25 mouse cellular contexts compared by ENCODE assay signal in genomic region chr1:191584483-191584882, GRCm38 (mm10). TPM values are rescaled to one million over a fixed set of nuclear protein-coding genes. Genes with fewer than 3 reads are reported as not detected.
DNase-seq lines count a peak whose midpoint lies in the region; TF ChIP-seq lines count a peak whose summit lies in the region.
"Had no signal": no experiment of that assay in that cellular context is flagged by ENCODE, and none has a peak within 500 bp of the region (broad histone marks: within the 10 kb centered on the region; RNA-seq: fewer than 3 reads in every experiment).

No protein-coding gene starts in this region.

- WGBS in heart, adult 2 months: 80% methylated on average over 4 of the region's 4 CpGs
- 76% methylated on average over 4 of the region's 4 CpGs for WGBS in liver, adult 2 months

- TF ChIP-seq POLR2A in heart, adult 2 months (IDR thresholded peaks at IDR 0.05; ENCODE audit: insufficient read depth, low read depth, low read length): no peak
- no peak for TF ChIP-seq POLR2A in liver, adult 2 months (IDR thresholded peaks at IDR 0.05; ENCODE audit: extremely low read depth, insufficient read depth, low read length)
- no peak for TF ChIP-seq POLR2A in ES-Bruce4 (IDR thresholded peaks at IDR 0.05; ENCODE audit: insufficient read depth, low read length)
- TF ChIP-seq POLR2A in embryonic fibroblast, embryonic 13.5 days (IDR thresholded peaks at IDR 0.05; ENCODE audit: low read depth, low read length): no peak

- H3K27me3 ChIP-seq in heart, adult 2 months (ENCODE audit: control insufficient read depth, insufficient read depth, low read length): no peaks in the 10 kb centered on the region
- no peaks in the 10 kb centered on the region for H3K27me3 ChIP-seq in liver, adult 2 months (ENCODE audit: control insufficient read depth, insufficient read depth, low read length)
- H3K27me3 ChIP-seq in ES-Bruce4 (ENCODE audit: control insufficient read depth, insufficient read depth, low read length, poor library complexity, severe bottlenecking): no peaks in the 10 kb centered on the region
- H3K27me3 ChIP-seq: forebrain, embryonic 15.5 days; midbrain, embryonic 13.5 days; neural tube, embryonic 15.5 days had no signal

- H3K27ac ChIP-seq in heart, adult 2 months: no peak overlapping the region
- no peak overlapping the region for H3K27ac ChIP-seq in liver, adult 2 months (replicated peaks; ENCODE audit: insufficient read depth, low read depth, low read length)
- no peak overlapping the region for H3K27ac ChIP-seq in ES-Bruce4 (ENCODE audit: insufficient read depth, low read length)
- no peak overlapping the region for H3K27ac ChIP-seq in embryonic fibroblast, embryonic 13.5 days (ENCODE audit: insufficient read depth, low read length)
- H3K27ac ChIP-seq: embryonic facial prominence, embryonic 10.5 days; forebrain, embryonic 15.5 days; hindbrain, embryonic 14.5 days; limb, embryonic 10.5 days; liver, embryonic 14.5 days; macrophage; midbrain, embryonic 13.5 days; neural tube, embryonic 15.5 days had no signal

- TF ChIP-seq EP300 in heart, adult 2 months (IDR thresholded peaks at IDR 0.05; ENCODE audit: insufficient read depth, low read depth, low read length): no peak
- TF ChIP-seq EP300 in ES-Bruce4 (IDR thresholded peaks at IDR 0.05; ENCODE audit: insufficient read depth, low read depth, low read length): no peak

- H3K9ac ChIP-seq in heart, adult 2 months (ENCODE audit: low read depth, low read length): no peak overlapping the region
- no peak overlapping the region for H3K9ac ChIP-seq in liver, adult 2 months (ENCODE audit: low read depth, low read length)
- H3K9ac ChIP-seq in ES-Bruce4 (ENCODE audit: low read depth, poor library complexity, severe bottlenecking): no peak overlapping the region
- H3K9ac ChIP-seq: forebrain, embryonic 15.5 days; hindbrain, embryonic 14.5 days; liver, embryonic 14.5 days; midbrain, embryonic 13.5 days; neural tube, embryonic 15.5 days had no signal

- H3K4me1 ChIP-seq in heart, adult 2 months (ENCODE audit: control insufficient read depth, insufficient read depth, low read length): no peaks in the 10 kb centered on the region
- peaks cover 16% of the 10 kb centered on the region for H3K4me1 ChIP-seq in liver, adult 2 months (ENCODE audit: control insufficient read depth, insufficient read depth, low read length)
- no peaks in the 10 kb centered on the region for H3K4me1 ChIP-seq in ES-Bruce4 (ENCODE audit: control insufficient read depth, insufficient read depth, low read length)
- H3K4me1 ChIP-seq in embryonic fibroblast, embryonic 13.5 days (ENCODE audit: control insufficient read depth, insufficient read depth, low read length): no peaks in the 10 kb centered on the region
- H3K4me1 ChIP-seq: forebrain, embryonic 15.5 days; limb, embryonic 10.5 days; midbrain, embryonic 13.5 days; neural tube, embryonic 15.5 days had no signal

- H3K4me3 ChIP-seq in heart, adult 2 months: no peak overlapping the region
- H3K4me3 ChIP-seq in liver, adult 2 months (ENCODE audit: insufficient read depth, low read depth, low read length): no peak overlapping the region
- no peak overlapping the region for H3K4me3 ChIP-seq in ES-Bruce4 (ENCODE audit: low read depth, low read length)
- H3K4me3 ChIP-seq in embryonic fibroblast, embryonic 13.5 days (ENCODE audit: insufficient read depth, low read length): no peak overlapping the region
- H3K4me3 ChIP-seq: embryonic facial prominence, embryonic 10.5 days; erythroblast, embryonic 14.5 days; forebrain, embryonic 15.5 days; limb, embryonic 10.5 days; midbrain, embryonic 13.5 days; myocyte; neural tube, embryonic 15.5 days had no signal

- H3K79me2 ChIP-seq in heart, adult 2 months (replicated peaks; ENCODE audit: control insufficient read depth, insufficient read depth, low read length): peaks cover 2% of the 10 kb centered on the region
- peaks cover 4% of the 10 kb centered on the region; the same call in 1 of the 2 replicates for H3K79me2 ChIP-seq in liver, adult 2 months (ENCODE audit: control insufficient read depth, insufficient read depth, low read length)

- H3K9me3 ChIP-seq in ES-Bruce4 (replicated peaks; ENCODE audit: control insufficient read depth, insufficient read depth, low read length, poor library complexity, severe bottlenecking): no peaks in the 10 kb centered on the region
- H3K9me3 ChIP-seq: midbrain, embryonic 13.5 days; neural tube, embryonic 15.5 days had no signal

- DNase-seq in heart, adult 2 months: no peak
- no peak for DNase-seq in heart, adult 9 months (ENCODE audit: low spot score in 2 of 2)
- DNase-seq in liver, adult 2 months (ENCODE audit: extremely low read depth, low read depth, low spot score): peak; percentile 35
- DNase-seq in liver: no peak
- no peak for DNase-seq in retina, postnatal 1 day
- no peak for DNase-seq in kidney, adult 18-20 months
- DNase-seq: cerebellum, adult 11 months; cerebellum, postnatal 25 days; heart, adult 18-20 months; heart, postnatal 10 days; kidney, adult 8-10 months; thymus, adult 18-20 months had no signal

- peaks cover 2% of the 10 kb centered on the region; the same call in 1 of the 2 replicates for H3K36me3 ChIP-seq in heart, adult 2 months (ENCODE audit: control insufficient read depth, insufficient read depth, low read length)
- peaks cover 13% of the 10 kb centered on the region for H3K36me3 ChIP-seq in liver, adult 2 months (ENCODE audit: control insufficient read depth, insufficient read depth, low read length)
- peaks cover 49% of the 10 kb centered on the region for H3K36me3 ChIP-seq in ES-Bruce4 (ENCODE audit: control insufficient read depth, insufficient read depth, low read length, poor library complexity, severe bottlenecking)

- TF ChIP-seq CTCF in heart, adult 2 months (IDR thresholded peaks at IDR 0.05): peak; percentile 28
- TF ChIP-seq CTCF in liver, adult 2 months (IDR thresholded peaks at IDR 0.05; ENCODE audit: low read depth, low read length): peak; percentile 54
- TF ChIP-seq CTCF in ES-Bruce4 (IDR thresholded peaks at IDR 0.05; ENCODE audit: low read depth, low read length): peak; percentile 32
- TF ChIP-seq CTCF in embryonic fibroblast, embryonic 13.5 days (IDR thresholded peaks at IDR 0.05; ENCODE audit: borderline replicate concordance, insufficient read depth, low read length): peak; percentile 37; the same call in 1 of the 2 replicates

- intact Hi-C loops in heart, adult 2 months (cut with DNase I): no loop called here

RNA-seq across cellular contexts. Expression of gene Ints7, which starts 9.0 kb away (rescaled TPM):
- total RNA-seq in heart, adult 2 months (2021): 10 to 100 TPM in 1 of 2 experiments, 1 to 10 TPM in 1; 9.5 to 11.2 TPM
- 16.3 and 22.3 TPM in 2 replicates for polyA plus RNA-seq in heart, adult 2 months (2012; rRNA removed)
- 10.9 and 11.7 TPM in 2 replicates for total RNA-seq in liver, adult 2 months (2014; rRNA removed)
- 9.4 and 9.5 TPM in 2 replicates for polyA plus RNA-seq in liver, adult 2 months (2012; rRNA removed)
- polyA plus RNA-seq in ES-Bruce4 (2011; ENCODE audit: insufficient read depth, insufficient read length, low read depth, missing spikeins): 58.1 and 60.6 TPM in 2 replicates
- 27.6 and 37.1 TPM in 2 replicates for polyA plus RNA-seq in embryonic fibroblast, embryonic 13.5 days (2011; ENCODE audit: insufficient read length, low read depth, missing spikeins)

RNA-seq across cellular contexts. Expression of gene Dtl, which starts 9.1 kb away (rescaled TPM):
- total RNA-seq in heart, adult 2 months (2021): under 1 TPM; 0.16 to 0.27 TPM
- polyA plus RNA-seq in heart, adult 2 months (2012; rRNA removed): 0.06 and 0.29 TPM in 2 replicates
- total RNA-seq in liver, adult 2 months (2014; rRNA removed): 0.28 and 0.74 TPM in 2 replicates
- polyA plus RNA-seq in liver, adult 2 months (2012; rRNA removed): 0.07 TPM in 2 replicates
- polyA plus RNA-seq in ES-Bruce4 (2011; ENCODE audit: insufficient read depth, insufficient read length, low read depth, missing spikeins): 75.6 and 81.1 TPM in 2 replicates
- polyA plus RNA-seq in embryonic fibroblast, embryonic 13.5 days (2011; ENCODE audit: insufficient read length, low read depth, missing spikeins): 14.6 and 25.1 TPM in 2 replicates
- total RNA-seq: gastrocnemius, adult 8-10 months had no signal

Comparison
In these comparisons a context has a peak if more than half of its experiments do, and no peak if none do; other contexts are left out.
1. RNA of gene Dtl, which starts 9.1 kb away (polyA plus RNA-seq): 75.6 to 81.1 TPM in ES-Bruce4 and 14.6 to 25.1 TPM in embryonic fibroblast, embryonic 13.5 days; 0.07 TPM in liver, adult 2 months and 0.06 to 0.29 TPM in heart, adult 2 months; every median in the first group is over 10 times any median in the second.
2. Peak in every context shown above with its lines, with median percentiles within 50 percentile points of each other: CTCF ChIP-seq.